Mouse (Mus musculus): ENCODE results near the gene 2510002D24Rik. TPM values are rescaled to one million over a fixed set of nuclear protein-coding genes. Genes with fewer than 3 reads are reported as not detected.

2510002D24Rik gene
- total RNA-seq (2012; rRNA removed), result 10.5 and 14.6 TPM in 2 replicates

DNA sequence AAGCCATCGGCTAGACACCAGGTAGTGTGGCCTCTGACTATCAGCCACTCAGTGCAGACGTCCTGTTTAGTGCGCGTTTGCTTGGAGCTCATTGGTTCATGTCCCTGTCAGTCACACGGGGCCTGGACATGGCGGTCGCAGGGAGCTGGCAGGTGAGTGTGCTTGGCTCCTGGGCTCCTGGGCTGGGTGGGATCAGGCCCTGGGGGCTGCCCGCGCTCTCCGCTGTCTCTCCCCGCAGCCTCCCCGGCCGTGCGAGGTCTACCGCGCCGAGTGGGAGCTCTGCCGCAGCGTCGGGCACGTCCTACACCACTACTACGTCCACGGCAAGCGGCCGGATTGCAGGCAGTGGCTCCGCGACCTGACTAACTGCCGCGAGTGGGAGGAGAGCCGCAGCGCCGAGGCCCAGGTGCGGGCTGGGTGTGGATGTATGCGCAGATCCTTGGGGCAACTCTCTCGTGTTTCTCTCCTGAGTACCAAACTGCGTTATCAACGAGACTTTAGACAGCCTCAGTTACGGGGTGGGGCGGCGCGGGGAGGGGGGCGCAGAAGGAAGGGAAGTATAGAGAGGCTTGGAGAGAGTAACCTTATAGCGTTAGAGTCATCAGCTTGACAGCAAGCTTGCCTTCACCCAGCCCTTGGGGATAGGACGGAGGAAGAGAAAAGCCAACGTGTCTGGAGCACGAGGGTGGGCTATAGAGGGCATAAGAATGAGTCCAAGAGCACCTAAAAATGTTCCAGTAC is at the start of gene 2510002D24Rik, which contains the start of gene Gm28539:
Gene 2510002D24Rik (plus strand): TSS at position 111 of the 741 bp plus-strand sequence.
Gene Gm28539 (plus strand): TSS at position 117 of the 741 bp plus-strand sequence.
- Histone ChIP-seq H3K9ac (ENCODE audit: insufficient read depth, low read depth, low read length, poor library complexity, severe bottlenecking) (peak within 1 kb of the TSS; percentile 87), H3K4me1 (ENCODE audit: control insufficient read depth in 2 of 2, insufficient read depth in 2 of 2, low read length in 2 of 2, poor library complexity in 1 of 2) (no peaks in the 10 kb centered on the region), H3K4me3 (ENCODE audit: insufficient read depth in 1 of 2, low read depth in 1 of 2, low read length in 2 of 2, poor library complexity in 1 of 2, severe bottlenecking in 1 of 2) (peak within 1 kb of the TSS; percentile 78 to 99), H3K27ac (ENCODE audit: insufficient read depth, low read depth, low read length, poor library complexity, severe bottlenecking) (peak within 1 kb of the TSS; percentile 16; the same call in 1 of the 2 replicates), H3K9me3 (ENCODE audit: control insufficient read depth, insufficient read depth, low read depth, low read length) (no peaks in the 10 kb centered on the region), H3K36me3 (ENCODE audit: control insufficient read depth, insufficient read depth, low read length, poor library complexity, severe bottlenecking) (peaks cover 6% of the 10 kb centered on the region; the same call in 1 of the 2 replicates)
- in situ Hi-C loops (cut with MboI; ENCODE audit: low sequenced_read_pairs in 2 of 2, unreplicated experiment in 2 of 2), result no loop called here
- TF ChIP-seq ZNF384 (IDR thresholded peaks at IDR 0.05; ENCODE audit: low read depth, low read length) (no peak), MAFK (IDR thresholded peaks at IDR 0.05; ENCODE audit: insufficient read depth, low read depth, low read length) (no peak), CHD2 (IDR thresholded peaks at IDR 0.05; ENCODE audit: low read depth, low read length) (peak; percentile 73), ZC3H11A (IDR thresholded peaks at IDR 0.05; ENCODE audit: borderline replicate concordance, low read depth, low read length) (no peak), HCFC1 (IDR thresholded peaks at IDR 0.05; ENCODE audit: borderline replicate concordance, insufficient read depth, low read length) (no peak)
- DNase-seq (ENCODE audit: low read depth, low spot score), result peak; percentile 94

DNA sequence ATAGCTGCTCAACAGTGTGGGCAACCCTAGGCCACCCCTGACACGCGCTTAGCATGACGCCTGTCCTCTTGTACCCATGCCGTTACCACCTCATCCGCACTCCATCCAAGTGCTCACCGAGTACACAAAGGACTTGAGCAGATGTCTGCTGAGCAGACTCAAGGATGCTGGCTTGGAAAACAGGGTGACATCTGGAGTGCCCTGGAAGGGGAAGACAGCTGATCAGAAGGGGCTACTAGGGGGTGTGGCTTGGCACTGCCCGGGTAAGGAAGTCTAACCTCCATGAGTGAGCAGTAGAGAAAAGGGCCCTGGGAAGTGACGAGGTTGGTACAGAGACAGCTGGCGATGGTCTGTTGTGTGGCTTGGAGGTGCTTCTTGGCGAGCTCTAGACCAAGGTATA is 49.7 kb upstream of the 2510002D24Rik start:
- DNase-seq (ENCODE audit: low read depth, low spot score), result no peak
- TF ChIP-seq HCFC1 (IDR thresholded peaks at IDR 0.05; ENCODE audit: borderline replicate concordance, insufficient read depth, low read length) (no peak), MAFK (IDR thresholded peaks at IDR 0.05; ENCODE audit: insufficient read depth, low read depth, low read length) (no peak), CHD2 (IDR thresholded peaks at IDR 0.05; ENCODE audit: low read depth, low read length) (no peak), ZNF384 (IDR thresholded peaks at IDR 0.05; ENCODE audit: low read depth, low read length) (no peak), ZC3H11A (IDR thresholded peaks at IDR 0.05; ENCODE audit: borderline replicate concordance, low read depth, low read length) (no peak)
- H3K4me3 ChIP-seq (ENCODE audit: insufficient read depth in 1 of 2, low read depth in 1 of 2, low read length in 2 of 2, poor library complexity in 1 of 2, severe bottlenecking in 1 of 2), result no peak overlapping the region
- H3K36me3 ChIP-seq (ENCODE audit: control insufficient read depth, insufficient read depth, low read length, poor library complexity, severe bottlenecking), result peaks cover 47% of the 10 kb centered on the region
- H3K9ac ChIP-seq (ENCODE audit: insufficient read depth, low read depth, low read length, poor library complexity, severe bottlenecking), result no peak overlapping the region
- peaks cover 0 to 10% of the 10 kb centered on the region in 2 experiments; a peak in 1 of 4 replicates for H3K4me1 ChIP-seq (ENCODE audit: control insufficient read depth in 2 of 2, insufficient read depth in 2 of 2, low read length in 2 of 2, poor library complexity in 1 of 2)
- no peak overlapping the region for H3K27ac ChIP-seq (ENCODE audit: insufficient read depth, low read depth, low read length, poor library complexity, severe bottlenecking)
- in situ Hi-C loops (cut with MboI; ENCODE audit: low sequenced_read_pairs in 2 of 2, unreplicated experiment in 2 of 2), result no loop called here
- H3K9me3 ChIP-seq (ENCODE audit: control insufficient read depth, insufficient read depth, low read depth, low read length), result no peaks in the 10 kb centered on the region

GRCm38 (mm10) chr16:18788627-18789406 is 47.6 kb upstream of the 2510002D24Rik start:
- TF ChIP-seq HCFC1 (IDR thresholded peaks at IDR 0.05; ENCODE audit: borderline replicate concordance, insufficient read depth, low read length) (no peak), ZC3H11A (IDR thresholded peaks at IDR 0.05; ENCODE audit: borderline replicate concordance, low read depth, low read length) (no peak), CHD2 (IDR thresholded peaks at IDR 0.05; ENCODE audit: low read depth, low read length) (no peak), ZNF384 (IDR thresholded peaks at IDR 0.05; ENCODE audit: low read depth, low read length) (no peak), MAFK (IDR thresholded peaks at IDR 0.05; ENCODE audit: insufficient read depth, low read depth, low read length) (no peak)
- Histone ChIP-seq H3K27ac (ENCODE audit: insufficient read depth, low read depth, low read length, poor library complexity, severe bottlenecking) (no peak overlapping the region), H3K4me3 (ENCODE audit: insufficient read depth in 1 of 2, low read depth in 1 of 2, low read length in 2 of 2, poor library complexity in 1 of 2, severe bottlenecking in 1 of 2) (no peak overlapping the region), H3K36me3 (ENCODE audit: control insufficient read depth, insufficient read depth, low read length, poor library complexity, severe bottlenecking) (peaks cover 46% of the 10 kb centered on the region), H3K9ac (ENCODE audit: insufficient read depth, low read depth, low read length, poor library complexity, severe bottlenecking) (no peak overlapping the region), H3K9me3 (ENCODE audit: control insufficient read depth, insufficient read depth, low read depth, low read length) (no peaks in the 10 kb centered on the region), H3K4me1 (ENCODE audit: control insufficient read depth in 2 of 2, insufficient read depth in 2 of 2, low read length in 2 of 2, poor library complexity in 1 of 2) (peaks cover 0 to 10% of the 10 kb centered on the region in 2 experiments; a peak in 1 of 4 replicates)
- in situ Hi-C loops (cut with MboI; ENCODE audit: low sequenced_read_pairs in 2 of 2, unreplicated experiment in 2 of 2), result no loop called here
- DNase-seq (ENCODE audit: low read depth, low spot score), result no peak

- Histone ChIP-seq H3K27ac (ENCODE audit: insufficient read depth, low read depth, low read length, poor library complexity, severe bottlenecking) (no peak overlapping the region), H3K9ac (ENCODE audit: insufficient read depth, low read depth, low read length, poor library complexity, severe bottlenecking) (no peak overlapping the region), H3K9me3 (ENCODE audit: control insufficient read depth, insufficient read depth, low read depth, low read length) (no peaks in the 10 kb centered on the region), H3K4me3 (ENCODE audit: insufficient read depth in 1 of 2, low read depth in 1 of 2, low read length in 2 of 2, poor library complexity in 1 of 2, severe bottlenecking in 1 of 2) (no peak overlapping the region), H3K4me1 (ENCODE audit: control insufficient read depth in 2 of 2, insufficient read depth in 2 of 2, low read length in 2 of 2, poor library complexity in 1 of 2) (no peaks in the 10 kb centered on the region), H3K36me3 (ENCODE audit: control insufficient read depth, insufficient read depth, low read length, poor library complexity, severe bottlenecking) (peaks cover 57% of the 10 kb centered on the region)
- in situ Hi-C loops (cut with MboI; ENCODE audit: low sequenced_read_pairs in 2 of 2, unreplicated experiment in 2 of 2), result loop anchor here (10.0 kb wide), 1 partner anchor 101 kb away; no protein-coding TSS in a partner anchor
- DNase-seq (ENCODE audit: low read depth, low spot score), result no peak
- TF ChIP-seq HCFC1 (IDR thresholded peaks at IDR 0.05; ENCODE audit: borderline replicate concordance, insufficient read depth, low read length) (no peak), ZNF384 (IDR thresholded peaks at IDR 0.05; ENCODE audit: low read depth, low read length) (no peak), CHD2 (IDR thresholded peaks at IDR 0.05; ENCODE audit: low read depth, low read length) (no peak), MAFK (IDR thresholded peaks at IDR 0.05; ENCODE audit: insufficient read depth, low read depth, low read length) (no peak), ZC3H11A (IDR thresholded peaks at IDR 0.05; ENCODE audit: borderline replicate concordance, low read depth, low read length) (no peak)
These were observed 41.0 kb upstream of the 2510002D24Rik start for GRCm38 (mm10) chr16:18795223-18795899.
